Mouse (Mus musculus) thymus, postnatal 36 days (tissue): Measurements from ENCODE around the gene Zp1.

Experiments used
- DNase-seq, 2 experiments: peaks; one replicate each; pipeline ENCODE4 v3.0.0; 2022; ENCODE audit warnings: mixed read lengths in 2 of 2

Gene Zp1

GRCm38 (mm10) chr19:10920532-10920931 lies at the start of gene Zp1:
Gene Zp1, minus strand, starts transcription at chr19:10920632.
- no peak for DNase-seq

GRCm38 (mm10) chr19:10968578-10968977 lies 48.1 kb upstream of the Zp1 start:
- no peak for DNase-seq

GRCm38 (mm10) chr19:10965721-10966120 lies 45.3 kb upstream of the Zp1 start:
- DNase-seq: no peak

GRCm38 (mm10) chr19:10959978-10960346 lies 39.5 kb upstream of the Zp1 start:
- no peak for DNase-seq

- DNase-seq: no peak
Observed at GRCm38 (mm10) chr19:10959085-10959977, 38.9 kb upstream of the Zp1 start.

- DNase-seq: no peak
Observed at GRCm38 (mm10) chr19:10952021-10952939, 31.8 kb upstream of the Zp1 start.

- no peak for DNase-seq
Observed at GRCm38 (mm10) chr19:10949558-10949957, 29.1 kb upstream of the Zp1 start.

- peak; percentile 92 to 95 for DNase-seq
Observed at GRCm38 (mm10) chr19:10949112-10949511, 28.7 kb upstream of the Zp1 start, which contains the start of gene Ccdc86. Gene Ccdc86, minus strand, starts transcription at chr19:10949266.

GRCm38 (mm10) chr19:10948416-10948815 lies 28.0 kb upstream of the Zp1 start:
- peak in 1 of 2 experiments; percentile 33 for DNase-seq

GRCm38 (mm10) chr19:10947219-10947618 lies 26.8 kb upstream of the Zp1 start:
- no peak for DNase-seq

GRCm38 (mm10) chr19:10946506-10946905 lies 26.1 kb upstream of the Zp1 start:
- no peak for DNase-seq

- no peak for DNase-seq
Observed at GRCm38 (mm10) chr19:10943955-10944354, 23.5 kb upstream of the Zp1 start.

- no peak for DNase-seq
Observed at GRCm38 (mm10) chr19:10940801-10941457, 20.5 kb upstream of the Zp1 start.

GRCm38 (mm10) chr19:10940097-10940800 lies 19.8 kb upstream of the Zp1 start:
- peak; percentile 52 to 54 for DNase-seq

GRCm38 (mm10) chr19:10938771-10939170 lies 18.3 kb upstream of the Zp1 start:
- no peak for DNase-seq

GRCm38 (mm10) chr19:10937110-10937563 lies 16.7 kb upstream of the Zp1 start, which contains the start of gene Ptgdr2:
Gene Ptgdr2, plus strand, starts transcription at chr19:10937160.
- no peak for DNase-seq

- no peak for DNase-seq
Observed at GRCm38 (mm10) chr19:10936077-10936476, 15.6 kb upstream of the Zp1 start.

GRCm38 (mm10) chr19:10935029-10935428 lies 14.6 kb upstream of the Zp1 start:
- DNase-seq: no peak

- no peak for DNase-seq
Observed at GRCm38 (mm10) chr19:10930641-10931040, 10.2 kb upstream of the Zp1 start.

- no peak for DNase-seq
Observed at GRCm38 (mm10) chr19:10926666-10927065, 6.2 kb upstream of the Zp1 start.

- no peak for DNase-seq
Observed at GRCm38 (mm10) chr19:10926123-10926621, 5.7 kb upstream of the Zp1 start.

- no peak for DNase-seq
Observed at GRCm38 (mm10) chr19:10924220-10924619, 3.8 kb upstream of the Zp1 start.
